Mouse (Mus musculus): ENCODE measurements around the gene Ugt1a8.
"Not testable (repeated sequence)": the region's sequence is repeated elsewhere in the genome, so short reads cannot be mapped to it uniquely, and the experiment has no call there.

Ugt1a8 gene

DNA sequence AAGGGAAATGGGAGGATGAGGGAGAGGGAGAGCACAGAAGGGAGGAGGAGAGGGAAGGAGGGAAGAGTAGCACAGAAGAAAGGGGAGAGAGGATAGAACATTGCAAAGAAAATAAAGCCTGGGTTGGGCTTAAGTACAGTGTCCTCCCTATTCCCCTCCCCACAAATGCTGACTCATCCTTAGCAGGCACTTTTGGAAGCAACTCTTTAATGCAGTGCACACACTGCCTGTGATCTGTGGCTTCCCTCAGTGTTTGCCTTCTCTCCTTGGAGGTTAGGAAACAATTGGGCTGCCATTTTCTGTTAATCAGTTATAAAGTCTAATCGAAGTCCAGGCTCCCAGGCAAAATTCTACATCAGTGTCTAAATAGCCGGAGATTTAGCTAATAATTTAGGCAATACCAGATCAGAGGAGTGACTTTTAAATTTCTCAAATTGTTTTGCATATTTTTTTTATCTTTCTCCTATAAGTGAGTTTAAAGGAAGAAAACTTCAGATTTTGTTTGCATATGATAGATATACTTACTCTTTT lies 21.5 kb downstream of the Ugt1a8 start:
- not testable (repeated sequence) for DNase-seq (ENCODE audit: low read depth, low spot score)

DNA sequence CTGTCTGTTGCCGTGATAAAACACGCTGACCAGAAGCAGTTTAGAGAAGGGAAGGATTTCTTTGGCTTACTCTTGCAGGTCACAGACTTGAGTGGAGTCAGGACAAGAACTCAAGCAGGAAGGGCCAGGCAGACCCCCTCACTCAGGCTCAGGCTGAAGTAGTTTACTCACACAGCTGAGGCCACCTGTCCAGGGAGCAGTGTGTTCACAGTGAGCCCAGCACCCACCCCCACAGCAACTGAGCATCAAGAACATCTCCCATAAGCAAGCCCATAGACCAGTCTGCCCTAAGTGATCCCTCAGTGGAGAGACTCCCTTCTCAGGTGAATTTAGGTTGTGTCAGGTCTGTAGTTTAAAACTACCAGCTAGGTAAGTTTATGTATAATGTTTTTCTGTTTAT lies 22.0 kb downstream of the Ugt1a8 start:
- not testable (repeated sequence) for DNase-seq (ENCODE audit: low read depth, low spot score)

DNA sequence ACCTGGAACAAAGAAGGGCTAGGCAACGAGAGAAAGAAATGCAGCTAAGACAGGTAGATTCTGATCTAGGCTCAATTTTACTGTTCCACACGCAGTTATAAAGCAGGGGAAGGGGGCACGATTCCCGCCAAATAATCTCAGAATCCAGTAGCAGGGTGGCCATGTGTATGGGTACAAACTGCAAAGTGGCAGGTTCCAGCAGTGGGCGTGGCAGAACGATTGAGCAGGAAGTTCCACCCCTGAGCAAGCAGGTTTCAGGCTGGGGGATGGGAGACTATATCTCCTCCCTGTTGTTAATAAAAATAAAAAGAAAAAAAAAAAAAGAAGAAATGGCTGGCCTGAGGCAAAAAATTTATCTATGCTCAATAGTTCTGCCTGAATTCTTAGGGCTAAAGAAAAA lies 25.2 kb downstream of the Ugt1a8 start:
- DNase-seq (ENCODE audit: low read depth, low spot score): not testable (repeated sequence)

DNA sequence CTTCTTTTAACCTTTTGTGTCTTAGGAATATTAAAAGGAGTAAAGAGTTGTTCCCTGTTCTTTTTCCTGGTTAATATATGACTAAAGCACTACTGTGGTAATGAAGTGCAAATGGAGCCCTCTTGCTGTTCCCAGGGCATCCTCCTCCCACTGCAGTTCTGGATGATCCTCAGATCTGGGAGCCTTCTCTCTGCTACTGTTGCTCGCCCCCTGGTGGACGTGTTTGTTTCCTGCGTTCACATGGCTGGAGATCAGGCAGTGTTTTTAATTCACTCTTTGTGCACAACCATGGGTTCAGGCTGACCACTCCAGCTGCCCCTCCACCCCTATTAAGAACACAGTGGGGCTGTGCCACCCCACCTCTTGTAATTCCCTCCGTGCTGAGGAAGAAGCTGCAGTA lies 32.9 kb downstream of the Ugt1a8 start:
- DNase-seq (ENCODE audit: low read depth, low spot score): not testable (repeated sequence)

DNA sequence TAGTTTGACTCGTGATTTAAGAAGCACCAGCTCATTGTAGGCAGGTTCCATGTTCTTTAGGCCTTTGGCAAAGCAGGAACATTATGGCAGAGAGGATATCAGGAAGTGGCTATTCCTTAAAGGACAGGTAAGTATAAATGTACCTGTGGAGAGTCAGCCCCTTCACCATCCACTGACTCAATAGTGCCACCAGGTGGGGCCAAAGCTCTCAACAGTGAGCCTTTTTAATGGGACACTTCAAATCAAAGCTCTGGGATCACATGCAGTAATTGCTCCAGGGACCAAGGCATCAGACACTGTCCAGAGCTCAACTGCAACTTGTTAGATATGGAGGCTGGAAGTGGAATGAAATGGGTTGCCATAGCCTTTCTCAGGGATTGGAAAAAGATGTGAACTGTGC lies 33.9 kb downstream of the Ugt1a8 start:
- not testable (repeated sequence) for DNase-seq (ENCODE audit: low read depth, low spot score)

DNA sequence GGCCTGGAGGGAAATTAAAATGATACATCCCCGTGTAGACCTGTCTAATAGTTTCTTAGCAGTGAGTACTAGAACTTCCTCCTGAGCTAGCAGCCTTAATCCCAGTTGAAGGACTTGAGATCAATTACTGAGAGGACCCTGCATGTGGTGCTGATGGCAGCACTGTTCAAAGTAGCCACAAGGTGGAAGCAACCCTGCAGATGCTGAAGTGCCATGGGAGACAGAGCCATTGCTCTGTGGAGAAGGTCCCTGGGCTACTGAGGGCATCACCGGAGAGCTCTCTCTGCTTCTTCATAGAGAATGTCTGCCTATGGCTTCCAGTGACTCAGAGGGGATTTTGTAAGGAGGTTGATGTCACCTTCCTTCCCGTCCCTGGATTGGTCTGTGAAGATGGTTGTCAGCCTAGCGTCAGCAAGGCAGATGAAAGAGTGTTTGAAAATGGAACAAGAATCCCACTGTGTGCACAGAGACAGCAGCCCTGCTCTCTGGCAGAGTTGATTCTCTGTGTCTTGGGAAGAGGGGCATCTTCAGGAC lies 38.3 kb downstream of the Ugt1a8 start:
- DNase-seq (ENCODE audit: low read depth, low spot score): not testable (repeated sequence)

DNA sequence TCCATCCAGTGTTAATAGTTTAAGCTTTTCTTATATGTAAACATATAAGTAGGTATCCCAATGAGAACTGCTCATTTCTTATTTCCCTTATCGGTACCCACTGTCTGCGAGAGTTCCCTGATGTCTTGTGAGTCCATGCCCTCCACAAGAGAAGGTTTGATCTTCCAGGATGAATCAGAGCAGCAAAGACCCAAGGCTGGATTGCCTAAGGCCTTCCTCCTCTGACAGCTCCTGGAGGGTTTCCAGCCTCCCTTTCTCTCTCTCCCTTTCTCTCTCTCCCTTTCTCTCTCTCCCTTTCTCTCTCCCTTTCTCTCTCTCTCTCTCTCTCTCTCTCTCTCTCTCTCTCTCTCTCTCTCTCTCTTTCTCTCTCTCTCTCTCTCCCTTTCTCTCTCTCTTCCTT lies 41.5 kb downstream of the Ugt1a8 start:
- not testable (repeated sequence) for DNase-seq (ENCODE audit: low read depth, low spot score)

DNA sequence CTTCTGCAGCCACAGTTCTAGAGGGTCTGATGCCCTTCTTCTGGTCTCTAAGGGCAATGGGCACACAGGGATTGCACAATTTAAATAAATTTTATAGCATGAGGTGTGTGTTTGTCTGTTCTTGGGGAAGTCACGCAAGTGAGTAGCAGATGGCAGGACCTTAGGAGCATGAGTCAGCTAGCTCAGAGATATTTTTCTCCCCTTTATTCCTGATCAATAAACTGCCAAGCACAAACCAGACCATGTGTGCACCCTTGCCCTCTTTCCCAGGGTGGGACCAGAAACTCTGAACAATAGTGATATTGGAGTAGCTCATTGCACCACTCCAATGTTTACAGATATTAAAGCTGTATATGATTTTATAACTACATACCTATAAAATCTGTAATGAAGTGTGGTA lies 42.6 kb downstream of the Ugt1a8 start:
- not testable (repeated sequence) for DNase-seq (ENCODE audit: low read depth, low spot score)

DNA sequence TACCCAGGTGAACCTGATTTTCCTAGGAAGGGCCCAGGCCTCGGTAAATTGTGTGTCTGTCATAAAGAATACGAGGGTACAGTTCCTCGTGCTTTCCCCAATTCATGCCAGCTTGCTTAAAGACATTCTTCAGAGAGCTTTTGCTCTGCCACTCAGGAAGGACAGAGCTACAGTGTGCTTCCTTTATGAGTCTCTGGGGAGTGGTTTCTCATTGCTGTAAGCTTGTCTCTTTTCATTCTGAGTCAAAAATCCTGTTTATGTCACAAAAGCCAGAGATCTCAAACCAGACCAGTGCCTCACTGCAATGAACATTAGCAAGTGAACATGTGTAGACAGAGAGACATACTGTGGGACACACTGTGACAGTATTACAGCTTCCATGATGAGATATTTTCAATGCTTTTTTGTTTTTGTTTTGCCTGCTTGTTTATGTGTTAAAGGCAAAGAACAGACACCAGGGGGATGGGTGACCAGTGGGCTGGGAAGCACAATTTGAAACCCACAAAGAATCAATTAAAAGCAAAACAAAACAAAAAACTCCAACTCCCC lies 46.4 kb downstream of the Ugt1a8 start:
- DNase-seq (ENCODE audit: low read depth, low spot score): no peak

DNA sequence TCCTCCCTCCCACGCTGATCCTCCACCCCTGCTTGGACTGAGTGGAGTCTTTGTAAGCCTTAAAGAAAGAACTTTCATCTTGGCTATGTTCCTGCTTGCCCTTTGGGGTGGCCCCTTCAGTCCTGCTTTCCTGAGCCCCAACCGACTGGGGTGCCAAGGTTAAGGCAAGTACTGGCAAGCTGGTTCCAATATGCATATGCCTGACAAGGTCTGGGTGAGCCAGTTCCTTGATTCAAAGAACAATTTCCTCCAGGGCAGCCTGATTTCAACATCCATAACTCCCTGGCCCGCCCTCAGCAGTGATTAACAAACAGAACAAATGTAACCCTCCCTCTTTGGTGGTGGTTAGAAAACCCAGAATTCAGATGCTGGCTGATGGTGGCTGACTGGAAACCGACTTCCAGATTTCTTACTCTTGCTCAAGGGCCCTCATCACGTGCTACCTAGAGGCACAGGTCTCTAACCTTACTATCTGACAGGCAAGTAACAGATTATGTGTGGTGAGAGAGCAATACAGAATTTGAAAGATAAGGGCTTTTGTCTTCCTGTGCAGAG lies 46.9 kb downstream of the Ugt1a8 start, which contains the start of gene Ugt1a6a:
Gene Ugt1a6a (plus strand): TSS at position 353 of the 555 bp plus-strand sequence.
- not testable (repeated sequence) for DNase-seq (ENCODE audit: low read depth, low spot score)

DNA sequence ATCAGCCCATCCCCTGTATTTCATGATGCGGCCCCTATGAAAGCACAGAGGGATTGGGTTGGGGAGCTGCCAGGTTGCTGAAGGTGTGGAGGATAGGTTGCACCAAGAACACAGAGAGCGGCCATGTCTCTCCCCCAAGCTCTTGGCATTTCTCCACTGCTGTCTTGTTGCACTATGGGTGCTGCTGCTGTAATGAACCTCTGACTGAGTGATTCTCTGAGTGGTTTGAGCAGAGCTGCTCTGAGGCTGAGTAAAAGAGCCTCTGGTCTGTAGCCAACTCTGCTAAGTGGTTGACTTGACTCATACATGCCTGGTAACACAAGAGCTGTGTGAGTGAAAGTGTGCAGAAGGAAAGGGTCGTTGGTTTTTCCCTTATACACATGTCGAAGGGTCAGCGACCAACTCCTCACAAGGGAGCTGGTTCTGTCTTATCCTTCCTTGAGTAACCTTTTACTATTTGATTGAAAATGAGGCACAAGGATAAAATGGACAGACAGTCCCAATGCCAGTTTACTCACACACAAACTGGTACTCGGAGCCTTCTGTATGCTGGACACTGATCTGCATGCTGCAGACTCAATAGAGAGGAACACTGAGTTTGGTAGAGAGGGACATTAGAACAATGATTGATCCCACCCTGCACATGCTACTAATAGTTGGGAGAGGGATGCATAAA lies 47.8 kb downstream of the Ugt1a8 start:
- not testable (repeated sequence) for DNase-seq (ENCODE audit: low read depth, low spot score)

DNA sequence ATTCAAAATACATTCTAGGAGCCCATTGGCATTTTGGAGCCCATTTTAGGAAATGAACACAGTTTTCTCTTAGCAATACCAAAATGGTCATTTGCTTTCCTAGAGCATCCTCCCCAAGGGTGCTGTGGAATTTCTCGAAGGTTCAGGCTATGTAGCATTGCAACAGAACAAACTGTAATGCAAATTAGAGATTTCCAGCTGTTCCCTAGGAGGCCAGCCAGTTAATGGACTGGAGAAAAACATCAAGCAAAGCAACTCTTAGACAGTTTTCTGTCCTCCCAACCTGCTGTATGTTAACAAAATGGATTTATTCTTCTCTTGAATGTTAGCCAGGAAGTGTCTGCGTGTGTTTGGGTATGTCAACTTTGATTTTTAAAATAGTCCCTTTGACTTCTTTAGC lies 49.0 kb downstream of the Ugt1a8 start:
- DNase-seq (ENCODE audit: low read depth, low spot score): no peak

DNA sequence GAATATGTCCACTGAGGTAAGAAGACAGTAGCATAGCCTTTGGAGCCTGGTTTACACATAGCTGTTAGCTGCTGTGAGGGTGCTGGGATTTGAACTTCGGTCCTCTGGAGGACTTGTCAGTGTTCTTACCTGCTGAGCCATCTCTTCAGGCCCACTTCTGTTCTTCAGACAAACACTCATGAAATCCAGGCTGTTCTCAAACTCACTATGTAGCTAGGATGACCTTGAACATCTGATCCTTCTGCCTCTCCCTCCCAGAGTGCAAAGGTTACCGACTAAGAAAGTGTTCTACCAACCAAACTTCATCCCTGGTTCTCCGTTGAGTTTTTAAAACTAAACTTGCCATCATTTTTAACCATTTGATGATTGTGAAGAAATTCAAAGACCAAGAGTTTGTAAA lies 49.7 kb downstream of the Ugt1a8 start:
- no peak for DNase-seq (ENCODE audit: low read depth, low spot score)

DNA sequence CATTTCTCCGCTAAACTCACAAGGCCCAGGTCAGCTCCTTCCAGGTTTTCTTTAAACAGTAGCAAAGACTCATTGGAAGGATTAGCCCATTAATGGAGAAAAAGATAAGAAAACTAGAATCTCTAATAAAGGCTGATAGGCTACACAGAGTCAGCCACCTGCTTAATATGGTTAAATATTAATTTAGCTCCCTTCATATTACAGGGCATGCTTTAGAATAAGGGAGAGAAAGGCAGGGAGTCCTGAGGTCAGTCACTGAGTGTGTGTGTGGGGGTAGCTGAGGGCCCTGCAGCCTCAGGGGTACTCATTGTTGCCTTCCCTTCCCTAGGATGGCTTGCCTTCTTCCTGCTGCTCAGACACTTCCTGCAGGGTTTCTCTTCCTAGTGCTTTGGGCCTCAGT lies 50.5 kb downstream of the Ugt1a8 start:
- DNase-seq (ENCODE audit: low read depth, low spot score): no peak

DNA sequence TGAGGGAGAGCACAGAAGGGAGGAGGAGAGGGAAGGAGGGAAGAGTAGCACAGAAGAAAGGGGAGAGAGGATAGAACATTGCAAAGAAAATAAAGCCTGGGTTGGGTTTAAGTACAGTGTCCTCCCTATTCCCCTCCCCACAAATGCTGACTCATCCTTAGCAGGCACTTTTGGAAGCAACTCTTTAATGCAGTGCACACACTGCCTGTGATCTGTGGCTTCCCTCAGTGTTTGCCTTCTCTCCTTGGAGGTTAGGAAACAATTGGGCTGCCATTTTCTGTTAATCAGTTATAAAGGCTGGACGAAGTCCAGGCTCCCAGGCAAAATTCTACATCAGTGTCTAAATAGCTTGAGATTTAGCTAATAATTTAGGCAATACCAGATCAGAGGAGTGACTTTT lies 52.9 kb downstream of the Ugt1a8 start:
- not testable (repeated sequence) for DNase-seq (ENCODE audit: low read depth, low spot score)

DNA sequence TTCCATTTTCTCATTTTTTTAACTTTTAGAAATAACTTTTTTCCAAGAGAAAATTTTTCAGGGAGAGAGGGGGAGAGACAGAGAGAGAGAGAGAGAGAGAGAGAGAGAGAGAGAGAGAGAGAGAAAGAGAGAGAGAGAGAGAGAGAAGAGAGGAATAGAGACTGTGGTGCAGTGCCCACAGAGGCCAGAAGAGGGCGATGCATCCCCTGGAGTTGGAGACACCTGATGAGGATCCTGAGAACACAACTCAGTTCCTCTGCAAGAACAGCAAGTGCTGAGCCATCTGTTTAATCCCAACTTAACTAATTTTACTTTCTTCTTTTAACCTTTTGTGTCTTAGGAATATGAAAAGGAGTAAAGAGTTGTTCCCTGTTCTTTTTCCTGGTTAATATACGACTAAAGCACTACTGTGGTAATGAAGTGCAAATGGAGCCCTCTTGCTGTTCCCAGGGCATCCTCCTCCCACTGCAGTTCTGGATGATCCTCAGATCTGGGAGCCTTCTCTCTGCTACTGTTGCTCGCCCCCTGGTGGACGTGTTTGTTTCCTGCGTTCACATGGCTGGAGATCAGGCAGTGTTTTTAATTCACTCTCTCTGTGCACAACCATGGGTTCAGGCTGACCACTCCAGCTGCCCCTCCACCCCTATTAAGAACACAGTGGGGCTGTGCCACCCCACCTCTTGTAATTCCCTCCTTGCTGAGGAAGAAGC lies 56.5 kb downstream of the Ugt1a8 start:
- DNase-seq (ENCODE audit: low read depth, low spot score): peak; percentile 9

DNA sequence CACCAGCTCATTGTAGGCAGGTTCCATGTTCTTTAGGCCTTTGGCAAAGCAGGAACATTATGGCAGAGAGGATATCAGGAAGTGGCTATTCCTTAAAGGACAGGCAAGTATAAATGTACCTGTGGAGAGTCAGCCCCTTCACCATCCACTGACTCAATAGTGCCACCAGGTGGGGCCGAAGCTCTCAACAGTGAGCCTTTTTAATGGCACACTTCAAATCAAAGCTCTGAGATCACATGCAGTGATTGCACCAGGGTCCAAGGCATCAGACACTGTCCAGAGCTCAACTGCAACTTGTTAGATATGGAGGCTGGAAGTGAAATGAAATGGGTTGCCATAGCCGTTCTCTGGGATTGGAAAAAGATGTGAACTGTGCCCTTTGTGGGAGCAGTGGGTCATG lies 57.7 kb downstream of the Ugt1a8 start:
- DNase-seq (ENCODE audit: low read depth, low spot score): not testable (repeated sequence)

DNA sequence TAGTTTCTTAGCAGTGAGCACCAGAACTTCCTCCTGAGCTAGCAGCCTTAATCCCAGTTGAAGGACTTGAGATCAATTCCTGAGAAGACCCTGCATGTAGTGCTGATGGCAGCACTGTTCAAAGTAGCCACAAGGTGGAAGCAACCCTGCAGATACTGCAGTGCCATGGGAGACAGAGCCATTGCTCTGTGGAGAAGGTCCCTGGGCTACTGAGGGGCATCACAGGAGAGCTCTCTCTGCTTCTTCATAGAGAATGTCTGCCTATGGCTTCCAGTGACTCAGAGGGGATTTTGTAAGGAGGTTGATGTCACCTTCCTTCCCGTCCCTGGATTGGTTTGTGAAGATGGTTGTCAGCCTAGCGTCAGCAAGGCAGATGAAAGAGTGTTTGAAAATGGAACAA lies 62.5 kb downstream of the Ugt1a8 start:
- not testable (repeated sequence) for DNase-seq (ENCODE audit: low read depth, low spot score)

DNA sequence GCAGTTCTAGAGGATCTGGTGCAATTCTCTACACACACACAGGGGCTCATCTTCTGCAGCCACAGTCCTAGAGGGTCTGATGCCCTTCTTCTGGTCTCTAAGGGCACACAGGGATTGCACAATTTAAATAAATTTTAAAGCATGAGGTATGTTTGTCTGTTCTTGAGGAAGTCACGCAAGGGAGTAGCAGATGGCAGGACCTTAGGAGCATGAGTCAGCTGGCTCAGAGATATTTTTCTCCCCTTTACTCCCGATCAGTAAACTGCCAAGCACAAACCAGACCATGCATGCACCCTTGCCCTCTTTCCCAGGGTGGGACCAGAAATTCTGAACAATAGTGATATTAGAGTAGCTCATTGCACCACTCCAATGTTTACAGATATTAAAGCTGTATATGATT lies 70.8 kb downstream of the Ugt1a8 start:
- no peak for DNase-seq (ENCODE audit: low read depth, low spot score)

DNA sequence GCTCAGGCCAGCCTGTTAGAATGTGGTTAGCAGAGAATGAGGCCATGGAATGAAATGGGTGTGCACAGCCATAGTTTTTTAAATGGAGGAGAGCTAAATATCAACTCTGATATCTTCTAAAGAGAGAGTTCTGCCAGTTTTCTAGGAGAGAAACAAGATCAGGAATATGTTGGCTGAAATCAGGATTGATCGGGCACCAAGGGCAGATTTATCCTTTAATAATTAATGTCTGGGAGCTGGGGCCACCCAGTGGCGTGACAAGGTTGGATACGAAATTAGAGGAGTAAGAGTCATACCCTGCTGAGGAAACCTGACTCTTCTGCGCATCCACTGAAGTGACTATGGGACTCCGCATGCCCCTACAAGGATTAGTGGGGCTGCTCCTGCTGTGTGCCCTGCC lies 78.1 kb downstream of the Ugt1a8 start, which contains the start of gene Ugt1a5:
Gene Ugt1a5 (plus strand): TSS at position 302 of the 400 bp plus-strand sequence.
- no peak for DNase-seq (ENCODE audit: low read depth, low spot score)

DNA sequence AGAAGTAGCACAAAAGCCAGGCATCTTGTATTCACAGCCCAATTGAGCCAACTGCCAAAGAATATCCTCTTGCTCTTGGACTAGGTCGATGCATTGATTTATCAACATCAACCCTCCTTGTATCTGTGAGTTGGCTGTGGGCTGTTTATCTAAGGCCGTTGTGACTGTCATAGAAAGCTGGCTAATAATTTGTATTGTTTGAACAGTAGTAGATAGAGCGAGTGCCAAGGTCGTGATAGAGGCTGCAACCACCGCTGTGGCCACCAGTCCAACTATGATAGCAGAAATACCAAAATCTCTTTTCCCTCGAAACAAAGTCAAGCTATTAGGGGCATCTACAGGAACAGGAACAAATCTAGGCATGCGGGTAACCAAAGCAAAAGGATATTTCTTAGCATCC lies 84.6 kb downstream of the Ugt1a8 start:
- not testable (repeated sequence) for DNase-seq (ENCODE audit: low read depth, low spot score)

DNA sequence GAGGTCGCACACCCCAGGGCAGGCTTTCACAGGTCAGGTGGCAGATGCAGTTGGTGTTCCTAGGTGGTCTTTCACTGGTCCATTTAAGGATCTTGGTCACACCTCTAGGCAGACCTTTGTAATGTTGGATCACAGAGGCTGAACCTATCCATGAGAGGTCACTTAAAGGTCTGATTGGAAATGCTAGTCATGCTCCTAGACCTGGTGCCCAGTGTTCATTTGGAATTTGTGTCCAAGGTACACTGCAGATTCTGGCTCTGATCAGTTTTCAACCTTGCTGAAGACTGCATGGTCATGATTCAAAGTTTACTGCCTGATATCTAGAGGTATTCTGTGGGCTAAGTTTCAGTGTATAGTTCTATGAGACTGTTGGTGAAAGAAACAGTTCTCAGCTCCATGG lies 92.0 kb downstream of the Ugt1a8 start:
- no peak for DNase-seq (ENCODE audit: low read depth, low spot score)
